In genomic region chr11:80302536-80302935, GRCm38 (mm10) we compare ENCODE assay signal across 8 mouse cellular contexts. TPM values are rescaled to one million over a fixed set of nuclear protein-coding genes. Genes with fewer than 3 reads are reported as not detected.
A peak's percentile ranks its signal among the peaks of the same experiment; 100 is the strongest.
DNase-seq lines count a peak whose midpoint lies in the region; ATAC-seq and TF ChIP-seq lines count a peak whose summit lies in the region.

No protein-coding gene starts in this region.

- no peak overlapping the region for H3K27ac ChIP-seq in ES-E14 (ENCODE audit: insufficient read depth, low read depth, low read length, poor library complexity, severe bottlenecking)
- no peak overlapping the region for H3K27ac ChIP-seq in liver, embryonic 16.5 days (ENCODE audit: low read length)
- H3K27ac ChIP-seq in neural tube, embryonic 12.5 days = 0 out of 2 replicates have a peak overlapping the region, but pooled peaks have one; percentile 76

- H3K9me3 ChIP-seq in ES-E14 (ENCODE audit: control insufficient read depth, insufficient read depth, low read depth, low read length) = no peaks in the 10 kb centered on the region
- H3K9me3 ChIP-seq in liver, embryonic 16.5 days (replicated peaks; ENCODE audit: control insufficient read depth, low read length) = no peaks in the 10 kb centered on the region
- H3K9me3 ChIP-seq in neural tube, embryonic 12.5 days = 0 out of 2 replicates have a peak, but pooled peaks cover 3% of the 10 kb centered on the region

- DNase-seq in ES-E14 (ENCODE audit: low read depth, low spot score) = peak; percentile 87
- peak; percentile 56 to 63 for DNase-seq in cerebellum, adult 18-20 months
- DNase-seq in forelimb bud, embryonic 11.5 days (ENCODE audit: low read depth, low spot score) = peak; percentile 57
- peak; percentile 69 to 72 for DNase-seq in heart, postnatal 36 days
- peak; percentile 83 for DNase-seq in layer of hippocampus, adult 11-12 months (ENCODE audit: low spot score)
- DNase-seq in thymus, adult 18-20 months = peak; percentile 58 to 63

- H3K9ac ChIP-seq in ES-E14 (ENCODE audit: insufficient read depth, low read depth, low read length, poor library complexity, severe bottlenecking) = no peak overlapping the region
- H3K9ac ChIP-seq in liver, embryonic 16.5 days (ENCODE audit: low read depth, low read length) = no peak overlapping the region
- peak overlapping the region; percentile 88 for H3K9ac ChIP-seq in neural tube, embryonic 12.5 days

- peaks cover 0 to 6% of the 10 kb centered on the region in 2 experiments; a peak in 2 of 4 replicates for H3K4me1 ChIP-seq in ES-E14 (ENCODE audit: control insufficient read depth in 2 of 2, insufficient read depth in 2 of 2, low read length in 2 of 2, poor library complexity in 1 of 2)
- peaks cover 3% of the 10 kb centered on the region for H3K4me1 ChIP-seq in liver, embryonic 16.5 days (ENCODE audit: control insufficient read depth, low read depth, low read length)
- H3K4me1 ChIP-seq in neural tube, embryonic 12.5 days = peaks cover 40% of the 10 kb centered on the region

- H3K27me3 ChIP-seq in liver, embryonic 16.5 days (ENCODE audit: control insufficient read depth, insufficient read depth, low read depth, low read length) = peaks cover 49% of the 10 kb centered on the region
- no peaks in the 10 kb centered on the region for H3K27me3 ChIP-seq in neural tube, embryonic 12.5 days (replicated peaks)

- no peaks in the 10 kb centered on the region for H3K36me3 ChIP-seq in ES-E14 (ENCODE audit: control insufficient read depth, insufficient read depth, low read length, poor library complexity, severe bottlenecking)
- no peaks in the 10 kb centered on the region for H3K36me3 ChIP-seq in liver, embryonic 16.5 days (ENCODE audit: control insufficient read depth, insufficient read depth)
- peaks cover 20% of the 10 kb centered on the region for H3K36me3 ChIP-seq in neural tube, embryonic 12.5 days

- ATAC-seq in liver, embryonic 16.5 days (ENCODE audit: low read depth) = no peak
- ATAC-seq in neural tube, embryonic 12.5 days (ENCODE audit: low FRiP score, low read depth) = peak; percentile 62

- H3K4me2 ChIP-seq in liver, embryonic 16.5 days (ENCODE audit: low read depth, low read length) = peak overlapping the region; percentile 15; the same call in 1 of the 2 replicates
- H3K4me2 ChIP-seq in neural tube, embryonic 12.5 days (replicated peaks) = peak overlapping the region; percentile 95

- 3% methylated on average over 11 of the region's 11 CpGs for WGBS in liver, embryonic 16.5 days (ENCODE audit: insufficient replicate concordance)
- 2% methylated on average over 11 of the region's 11 CpGs for WGBS in neural tube, embryonic 12.5 days

- in situ Hi-C loops in ES-E14 (cut with MboI; ENCODE audit: low sequenced_read_pairs in 2 of 2, unreplicated experiment in 2 of 2) = no loop called here

- peak overlapping the region in 1 of 2 experiments; percentile 48; a peak in 2 of 4 replicates for H3K4me3 ChIP-seq in ES-E14 (ENCODE audit: insufficient read depth in 1 of 2, low read depth in 1 of 2, low read length in 2 of 2, poor library complexity in 1 of 2, severe bottlenecking in 1 of 2)
- H3K4me3 ChIP-seq in liver, embryonic 16.5 days (ENCODE audit: low read depth, low read length) = peak overlapping the region; percentile 8
- H3K4me3 ChIP-seq in neural tube, embryonic 12.5 days = peak overlapping the region; percentile 86

- intact Hi-C loops in heart, postnatal 36 days (cut with DNase I) = loop anchor here (5.0 kb wide), 1 partner anchor 50 kb away; no protein-coding TSS in a partner anchor

TF ChIP-seq in ES-E14, 5 proteins besides CTCF, POLR2A, EP300 and RAD21:
- no peak for TF ChIP-seq CHD2 (IDR thresholded peaks at IDR 0.05; ENCODE audit: low read depth, low read length)
- no peak for TF ChIP-seq ZC3H11A (IDR thresholded peaks at IDR 0.05; ENCODE audit: borderline replicate concordance, low read depth, low read length)
- no peak for TF ChIP-seq ZNF384 (IDR thresholded peaks at IDR 0.05; ENCODE audit: low read depth, low read length)
- no peak for TF ChIP-seq HCFC1 (IDR thresholded peaks at IDR 0.05; ENCODE audit: borderline replicate concordance, insufficient read depth, low read length)
- no peak for TF ChIP-seq MAFK (IDR thresholded peaks at IDR 0.05; ENCODE audit: insufficient read depth, low read depth, low read length)

RNA-seq across cellular contexts. Expression of gene Rhbdl3, which starts 1.8 kb away (rescaled TPM):
- 1.3 and 2.0 TPM in 2 replicates for total RNA-seq in ES-E14 (2012; rRNA removed)
- total RNA-seq in heart, postnatal 36 days (2021) = 1 to 10 TPM; 7.2 to 7.9 TPM
- 0.02 and 0.04 TPM in 2 replicates for polyA plus RNA-seq in liver, embryonic 16.5 days (2015; fragmentation: Nextera tagmentation; extraction: Ambion mirVana)
- polyA plus RNA-seq in neural tube, embryonic 12.5 days (2016; fragmentation: Nextera tagmentation; extraction: Ambion mirVana) = 55.9 and 59.2 TPM in 2 replicates
